Mouse (Mus musculus): ENCODE measurements at regions not wholly inside any gene's neighbourhood (a gene's known extent, or its start where the extent isn't known, plus 50 kb on each side); places are given as distances from the start of the nearest gene placed in this dataset.

DNA sequence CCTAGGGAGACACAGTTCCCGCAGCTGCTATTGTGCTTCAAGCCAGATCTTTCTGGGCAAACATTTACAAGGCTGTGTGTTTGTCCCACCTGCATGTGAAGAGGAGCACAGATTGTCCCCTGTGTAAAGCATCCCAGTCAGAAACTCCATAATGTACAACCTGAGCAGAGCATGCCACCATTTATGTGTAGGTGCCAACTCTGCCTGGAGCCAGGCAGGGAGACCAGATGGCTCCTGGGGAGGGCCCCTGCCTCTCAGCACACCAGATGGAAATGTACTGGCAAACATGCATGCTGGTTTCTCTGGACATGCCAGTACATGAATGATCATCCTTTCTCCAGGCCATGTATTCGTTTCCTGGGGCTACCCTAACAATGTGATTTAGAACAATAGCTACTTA, 98.6 kb upstream of the Foxp3 start:
- H3K36me3 ChIP-seq, result no peaks in the 10 kb centered on the region
- no peak overlapping the region for H3K27ac ChIP-seq
- H3K4me3 ChIP-seq (replicated peaks), result no peak overlapping the region
- H3K4me2 ChIP-seq, result no peak overlapping the region
- ATAC-seq (replicated peaks; ENCODE audit: low FRiP score), result no peak
- no peaks in the 10 kb centered on the region for H3K27me3 ChIP-seq
- 82% methylated on average over 2 of the region's 2 CpGs for WGBS
- H3K9me3 ChIP-seq (replicated peaks), result no peaks in the 10 kb centered on the region
- H3K9ac ChIP-seq, result no peak overlapping the region
- no peaks in the 10 kb centered on the region for H3K4me1 ChIP-seq

DNA sequence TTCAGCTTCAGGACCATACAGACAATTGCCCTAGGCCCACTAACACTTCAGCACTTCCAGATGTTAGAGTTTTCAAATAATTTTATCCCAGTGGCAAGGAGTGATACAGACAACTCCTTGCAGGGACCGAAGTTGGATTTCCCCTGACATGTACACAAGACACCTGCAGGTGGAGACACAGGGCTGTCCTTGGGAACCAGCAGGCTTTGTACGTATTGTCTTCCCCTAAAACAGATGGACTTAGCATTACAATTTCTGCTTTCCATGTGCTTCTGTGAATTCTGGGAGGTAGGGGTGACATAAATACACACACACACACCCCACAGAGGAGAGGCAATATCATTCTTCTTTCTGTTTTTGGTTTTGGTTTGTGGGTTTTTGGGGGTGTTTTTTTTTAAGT, 98.2 kb upstream of the Usp27x start:
- Histone ChIP-seq H3K4me2 (no peak overlapping the region), H3K4me3 (replicated peaks) (no peak overlapping the region), H3K9ac (no peak overlapping the region), H3K9me3 (replicated peaks) (no peaks in the 10 kb centered on the region), H3K36me3 (no peaks in the 10 kb centered on the region), H3K27ac (no peak overlapping the region), H3K4me1 (no peaks in the 10 kb centered on the region), H3K27me3 (no peaks in the 10 kb centered on the region)
- no peak for ATAC-seq (replicated peaks; ENCODE audit: low FRiP score)
- WGBS, result 32% methylated on average over 2 of the region's 2 CpGs

DNA sequence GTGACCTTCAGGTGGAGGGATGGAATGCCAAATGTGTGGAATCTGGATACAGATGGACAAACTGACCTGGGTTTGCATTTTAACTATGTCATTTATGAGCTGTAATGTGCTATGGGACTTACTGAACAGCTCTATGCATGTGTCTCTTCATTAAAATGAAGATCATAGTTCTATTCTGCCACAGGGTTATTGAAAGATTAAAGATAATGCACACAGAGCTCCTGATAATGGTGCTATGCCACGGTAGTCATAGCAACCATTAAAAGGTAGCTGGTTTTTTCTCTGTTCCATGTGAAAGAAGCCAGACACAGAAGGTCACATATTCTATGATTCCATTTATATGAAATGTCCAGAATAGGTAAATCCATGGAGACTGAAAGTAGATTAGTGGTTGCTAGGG, 94.2 kb upstream of the Usp27x start:
- H3K4me1 ChIP-seq, result no peaks in the 10 kb centered on the region
- no peak overlapping the region for H3K9ac ChIP-seq
- ATAC-seq (replicated peaks; ENCODE audit: low FRiP score), result no peak
- no peaks in the 10 kb centered on the region for H3K9me3 ChIP-seq (replicated peaks)
- no peaks in the 10 kb centered on the region for H3K27me3 ChIP-seq
- no peak overlapping the region for H3K27ac ChIP-seq
- 66% methylated on average over 1 of the region's 1 CpGs for WGBS
- no peak overlapping the region for H3K4me3 ChIP-seq (replicated peaks)
- H3K36me3 ChIP-seq, result no peaks in the 10 kb centered on the region
- no peak overlapping the region for H3K4me2 ChIP-seq

DNA sequence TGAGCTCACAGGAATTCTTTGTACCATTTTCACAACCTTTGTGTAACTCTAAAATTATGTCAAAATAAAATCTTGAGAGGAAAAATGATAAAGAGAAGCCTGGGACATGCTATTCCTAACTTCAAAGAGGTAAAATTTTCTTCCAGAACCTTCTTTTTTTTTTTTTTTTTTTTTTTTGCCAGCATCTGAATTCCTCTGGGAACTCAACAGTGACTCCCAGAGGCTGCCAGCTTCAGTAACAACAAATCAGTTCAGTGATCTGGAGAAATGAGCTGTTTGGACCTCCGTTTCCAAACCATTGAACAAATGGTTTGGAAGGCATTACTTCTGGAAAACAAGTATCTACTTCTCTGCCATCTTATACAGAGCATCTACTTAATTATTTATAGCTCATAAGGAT, 92.4 kb upstream of the Usp27x start:
- no peaks in the 10 kb centered on the region for H3K36me3 ChIP-seq

DNA sequence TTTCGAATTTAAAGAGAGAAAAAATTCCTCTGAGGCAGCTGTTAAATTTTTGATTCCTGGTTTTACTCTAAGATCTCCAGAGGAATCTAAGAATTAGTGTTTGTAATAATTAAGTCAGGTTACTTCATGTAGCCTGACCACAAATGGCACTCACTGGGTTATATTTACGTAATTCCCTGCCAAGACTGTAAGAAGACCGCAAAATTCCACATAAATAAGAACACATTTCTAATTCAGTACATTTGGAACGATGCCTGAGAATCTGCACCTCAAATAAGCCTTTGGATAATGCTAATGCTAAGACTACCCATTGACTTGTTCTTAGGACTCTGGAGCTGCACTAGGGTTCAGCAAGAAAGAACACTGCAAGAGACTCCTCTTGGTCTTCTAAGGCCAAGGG, 81.2 kb upstream of the Usp27x start:
- H3K9me3 ChIP-seq (replicated peaks), result no peaks in the 10 kb centered on the region
- no peak overlapping the region for H3K4me2 ChIP-seq
- no peak overlapping the region for H3K27ac ChIP-seq
- no peaks in the 10 kb centered on the region for H3K4me1 ChIP-seq
- H3K27me3 ChIP-seq, result no peaks in the 10 kb centered on the region
- ATAC-seq (replicated peaks; ENCODE audit: low FRiP score), result no peak
- no peaks in the 10 kb centered on the region for H3K36me3 ChIP-seq
- H3K4me3 ChIP-seq (replicated peaks), result no peak overlapping the region
- WGBS, result 78% methylated on average over 4 of the region's 4 CpGs
- H3K9ac ChIP-seq, result no peak overlapping the region

More for the DNA sequence above, 92.4 kb upstream of the Usp27x start:
- Histone ChIP-seq H3K4me2 (no peak overlapping the region), H3K9me3 (replicated peaks) (no peaks in the 10 kb centered on the region), H3K9ac (no peak overlapping the region), H3K4me3 (replicated peaks) (no peak overlapping the region), H3K27me3 (no peaks in the 10 kb centered on the region), H3K4me1 (no peaks in the 10 kb centered on the region), H3K27ac (no peak overlapping the region)
- ATAC-seq (replicated peaks; ENCODE audit: low FRiP score), result no peak
- 32% methylated on average over 1 of the region's 1 CpGs for WGBS

DNA sequence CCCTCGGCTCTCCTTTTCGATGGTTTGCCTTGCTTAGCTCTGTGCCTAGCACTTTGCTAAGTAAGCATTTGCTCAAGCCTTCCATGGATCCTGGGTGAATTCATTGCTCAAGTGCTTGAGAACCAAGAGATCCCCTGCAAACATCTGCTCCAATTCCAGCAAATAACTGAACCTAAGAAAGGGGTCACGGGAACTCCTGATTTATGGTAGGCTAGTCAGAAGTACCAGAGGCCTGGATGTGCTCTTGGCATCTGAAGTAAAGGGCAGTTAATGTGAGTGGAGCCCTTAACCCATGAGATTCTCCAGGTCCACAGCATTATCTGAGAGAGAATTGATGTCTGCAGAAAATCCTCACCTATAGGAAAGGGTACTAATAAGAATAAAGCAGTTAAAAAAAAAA, 69.4 kb upstream of the Usp27x start:
- H3K4me2 ChIP-seq, result 0 out of 2 replicates have a peak overlapping the region, but pooled peaks have one; percentile 19
- ATAC-seq (replicated peaks; ENCODE audit: low FRiP score), result peak; percentile 61
- H3K27me3 ChIP-seq, result no peaks in the 10 kb centered on the region
- peaks cover 5% of the 10 kb centered on the region; the same call in 1 of the 2 replicates for H3K4me1 ChIP-seq
- H3K27ac ChIP-seq, result peak overlapping the region; percentile 82
- no peaks in the 10 kb centered on the region for H3K9me3 ChIP-seq (replicated peaks)
- H3K9ac ChIP-seq, result no peak overlapping the region
- H3K36me3 ChIP-seq, result no peaks in the 10 kb centered on the region
- WGBS, result 48% methylated on average over 3 of the region's 3 CpGs
- no peak overlapping the region for H3K4me3 ChIP-seq (replicated peaks)

DNA sequence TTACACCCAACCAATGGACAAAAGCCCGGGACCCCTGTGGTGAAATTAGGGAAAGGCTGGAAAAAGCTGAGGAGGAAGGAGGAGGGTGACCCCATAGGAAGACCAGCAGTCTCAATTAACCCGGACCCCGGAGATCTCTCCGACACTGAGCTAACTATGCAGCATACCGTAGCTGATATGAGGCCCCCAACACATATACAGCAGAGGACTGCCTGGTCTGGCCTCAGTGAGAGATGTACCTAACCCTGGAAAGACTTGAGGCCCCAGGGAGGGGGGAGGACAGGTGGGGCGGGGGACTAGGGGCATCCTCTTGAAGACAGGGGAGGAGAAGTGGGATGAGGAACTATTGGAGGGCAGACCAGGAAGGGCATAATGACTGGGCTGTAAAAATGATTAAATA, 69.0 kb upstream of the Usp27x start:
- peak; percentile 72 for ATAC-seq (replicated peaks; ENCODE audit: low FRiP score)
- 41% methylated on average over 6 of the region's 6 CpGs for WGBS
- Histone ChIP-seq H3K4me2 (peak overlapping the region; percentile 19; the same call in 1 of the 2 replicates), H3K27ac (peak overlapping the region; percentile 82), H3K9me3 (replicated peaks) (no peaks in the 10 kb centered on the region), H3K4me3 (replicated peaks) (no peak overlapping the region), H3K27me3 (no peaks in the 10 kb centered on the region), H3K4me1 (peaks cover 5% of the 10 kb centered on the region; the same call in 1 of the 2 replicates), H3K36me3 (no peaks in the 10 kb centered on the region), H3K9ac (no peak overlapping the region)

DNA sequence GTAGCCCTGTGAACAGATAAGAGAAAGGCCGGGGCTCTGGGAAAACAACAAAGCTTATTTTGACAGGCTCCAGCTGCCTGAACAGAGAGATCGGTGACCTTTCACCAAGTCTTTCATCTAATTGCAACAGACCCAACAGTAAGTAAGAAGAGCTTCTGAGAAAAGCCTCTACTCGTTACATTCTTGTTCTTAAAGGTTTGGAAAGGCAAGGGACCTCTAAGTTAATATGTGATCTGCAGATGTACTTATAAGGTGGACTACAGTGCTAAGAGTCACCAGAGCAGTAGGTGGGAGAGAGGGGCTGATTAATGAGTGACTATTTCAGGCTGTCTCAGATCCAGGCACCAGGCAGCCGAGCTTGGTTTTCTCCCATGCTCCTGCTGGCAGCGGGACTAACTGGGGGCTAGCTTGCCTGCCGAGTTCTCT, 68.4 kb upstream of the Usp27x start:
- H3K27ac ChIP-seq, result peak overlapping the region; percentile 82
- H3K4me3 ChIP-seq (replicated peaks), result no peak overlapping the region
- peak; percentile 91 for ATAC-seq (replicated peaks; ENCODE audit: low FRiP score)

DNA sequence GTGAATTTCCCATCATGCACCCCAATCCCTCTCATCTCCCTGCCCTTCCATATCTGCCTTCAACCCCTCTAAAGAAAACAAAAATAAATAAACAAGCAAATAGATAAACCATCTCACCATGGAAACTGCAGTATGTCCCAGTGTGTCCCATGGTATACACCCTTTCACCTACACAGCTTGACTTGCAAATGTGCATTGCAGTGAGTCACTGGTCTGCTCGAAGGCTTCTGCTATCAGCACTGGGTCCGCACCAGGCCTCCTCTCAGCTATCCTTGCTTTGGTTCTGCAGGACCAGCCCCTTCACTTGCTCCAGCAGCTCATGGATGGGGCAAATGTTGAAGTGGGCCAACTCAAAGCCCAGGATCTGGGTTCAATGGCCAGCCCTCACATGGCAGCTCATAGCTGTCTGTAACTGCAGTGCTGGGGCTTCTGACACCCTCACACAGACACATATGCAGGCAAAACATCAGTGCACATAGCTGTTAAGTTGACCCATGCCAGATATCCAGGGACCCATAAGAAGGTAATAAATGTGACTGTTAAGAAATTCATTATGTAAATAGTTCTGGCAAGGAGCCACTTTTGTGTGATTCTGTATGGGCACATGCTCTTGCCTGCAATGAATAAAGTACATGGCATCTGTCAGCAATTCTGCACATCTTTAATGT, 59.9 kb upstream of the Usp27x start:
- Histone ChIP-seq H3K36me3 (no peaks in the 10 kb centered on the region), H3K4me3 (replicated peaks) (no peak overlapping the region), H3K9me3 (replicated peaks) (no peaks in the 10 kb centered on the region), H3K4me1 (no peaks in the 10 kb centered on the region), H3K9ac (no peak overlapping the region), H3K27me3 (no peaks in the 10 kb centered on the region), H3K4me2 (no peak overlapping the region), H3K27ac (no peak overlapping the region)
- ATAC-seq (replicated peaks; ENCODE audit: low FRiP score), result no peak
- WGBS, result 85% methylated on average over 2 of the region's 2 CpGs

More for the DNA sequence above, 68.4 kb upstream of the Usp27x start:
- no peaks in the 10 kb centered on the region for H3K27me3 ChIP-seq
- no peaks in the 10 kb centered on the region for H3K36me3 ChIP-seq
- no peaks in the 10 kb centered on the region for H3K9me3 ChIP-seq (replicated peaks)
- H3K4me2 ChIP-seq, result peak overlapping the region; percentile 19; the same call in 1 of the 2 replicates
- H3K4me1 ChIP-seq, result peaks cover 5% of the 10 kb centered on the region; the same call in 1 of the 2 replicates
- WGBS, result 22% methylated on average over 6 of the region's 6 CpGs
- H3K9ac ChIP-seq, result no peak overlapping the region

DNA sequence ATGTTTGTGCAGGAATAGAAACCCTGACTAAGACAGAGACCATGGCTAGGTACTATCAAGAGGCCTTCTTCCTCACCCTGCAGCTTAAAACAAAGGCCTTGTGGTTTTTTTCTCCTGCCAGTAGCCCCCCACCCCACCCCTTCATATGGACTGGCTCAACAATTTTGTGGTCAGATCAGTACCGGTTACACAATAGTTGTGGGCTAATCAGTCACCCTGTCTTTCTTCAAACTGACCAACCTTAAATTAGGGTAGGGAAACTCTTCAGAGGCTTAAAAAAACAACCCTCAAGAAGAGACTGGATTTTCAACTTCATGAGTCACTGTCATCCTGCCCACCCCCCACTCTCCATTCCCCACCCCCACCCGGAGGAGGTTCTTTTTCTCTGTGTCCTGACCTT, 58.6 kb upstream of the Usp27x start:
- H3K9ac ChIP-seq, result no peak overlapping the region
- no peaks in the 10 kb centered on the region for H3K9me3 ChIP-seq (replicated peaks)
- WGBS, result 42% methylated on average over 2 of the region's 2 CpGs
- H3K27ac ChIP-seq, result no peak overlapping the region
- H3K4me2 ChIP-seq, result no peak overlapping the region
- ATAC-seq (replicated peaks; ENCODE audit: low FRiP score), result no peak
- H3K4me1 ChIP-seq, result no peaks in the 10 kb centered on the region
- no peak overlapping the region for H3K4me3 ChIP-seq (replicated peaks)
- no peaks in the 10 kb centered on the region for H3K36me3 ChIP-seq
- H3K27me3 ChIP-seq, result no peaks in the 10 kb centered on the region

DNA sequence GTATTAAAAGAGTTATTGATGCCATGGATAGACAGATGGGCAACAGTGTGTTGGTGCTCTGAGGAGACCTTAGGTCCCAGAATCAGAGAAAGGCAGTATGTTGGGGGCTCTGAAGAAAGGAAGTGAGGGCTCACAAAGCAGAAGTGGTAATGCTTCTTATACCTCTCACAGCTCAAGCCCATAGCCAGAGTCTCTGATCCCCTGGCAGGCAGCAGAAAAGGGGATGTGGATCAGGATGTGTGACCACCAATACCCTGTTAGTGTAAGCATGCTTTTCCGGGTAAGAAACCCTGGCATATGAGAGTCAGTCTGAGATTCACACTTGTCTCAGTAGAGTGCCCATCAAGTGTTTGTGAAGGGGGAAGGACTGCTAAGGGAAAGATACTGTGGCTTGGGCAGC, 54.8 kb upstream of the Usp27x start:
- H3K4me2 ChIP-seq, result no peak overlapping the region
- no peaks in the 10 kb centered on the region for H3K9me3 ChIP-seq (replicated peaks)
- 0 out of 2 replicates have a peak, but pooled peaks cover 5% of the 10 kb centered on the region for H3K4me1 ChIP-seq
- no peak overlapping the region for H3K9ac ChIP-seq
- no peaks in the 10 kb centered on the region for H3K36me3 ChIP-seq
- no peaks in the 10 kb centered on the region for H3K27me3 ChIP-seq
- H3K27ac ChIP-seq, result no peak overlapping the region
- no peak overlapping the region for H3K4me3 ChIP-seq (replicated peaks)
- ATAC-seq (replicated peaks; ENCODE audit: low FRiP score), result no peak
- 95% methylated on average over 1 of the region's 1 CpGs for WGBS

DNA sequence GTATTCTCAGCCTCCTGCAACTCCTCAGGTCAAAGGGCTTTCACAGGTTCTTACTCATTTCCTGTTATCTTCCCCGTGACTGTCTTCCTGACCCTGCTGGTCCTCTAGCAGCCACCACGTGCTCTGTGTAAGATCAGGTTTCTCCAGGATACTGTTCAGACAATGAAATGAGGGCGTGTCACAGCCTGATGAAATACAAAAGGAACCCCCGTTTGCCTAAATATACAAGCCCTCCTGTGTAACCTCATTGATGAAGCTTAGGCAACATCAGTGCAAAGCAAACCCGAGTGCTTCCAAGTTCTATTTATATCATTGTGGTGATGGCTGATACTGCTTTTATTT, 53.9 kb upstream of the Usp27x start:
- H3K4me2 ChIP-seq, result no peak overlapping the region
- H3K36me3 ChIP-seq, result no peaks in the 10 kb centered on the region
- no peak overlapping the region for H3K27ac ChIP-seq
- no peaks in the 10 kb centered on the region for H3K27me3 ChIP-seq
- no peak for ATAC-seq (replicated peaks; ENCODE audit: low FRiP score)
- WGBS, result 25% methylated on average over 5 of the region's 5 CpGs
- 0 out of 2 replicates have a peak, but pooled peaks cover 5% of the 10 kb centered on the region for H3K4me1 ChIP-seq
- H3K4me3 ChIP-seq (replicated peaks), result no peak overlapping the region
- no peaks in the 10 kb centered on the region for H3K9me3 ChIP-seq (replicated peaks)
- H3K9ac ChIP-seq, result no peak overlapping the region

Measured in kidney, embryonic 15.5 days (tissue).